In genomic region chr2:38288226-38288625, GRCm38 (mm10) we compare ENCODE assay signal across 20 mouse cellular contexts. TPM values are rescaled to one million over a fixed set of nuclear protein-coding genes. Genes with fewer than 3 reads are reported as not detected.
DNase-seq lines count a peak whose midpoint lies in the region; ATAC-seq and TF ChIP-seq lines count a peak whose summit lies in the region.
"Had no signal": no experiment of that assay in that cellular context is flagged by ENCODE, and none has a peak within 500 bp of the region (broad histone marks: within the 10 kb centered on the region; RNA-seq: fewer than 3 reads in every experiment).

No protein-coding gene starts in this region.

- no peak overlapping the region for H3K9ac ChIP-seq in forebrain, embryonic 12.5 days
- H3K9ac ChIP-seq in forebrain, embryonic 15.5 days (replicated peaks), result no peak overlapping the region
- no peak overlapping the region for H3K9ac ChIP-seq in MEL (ENCODE audit: control insufficient read depth, low read depth, low read length, poor library complexity, severe bottlenecking)
- no peak overlapping the region for H3K9ac ChIP-seq in limb, embryonic 13.5 days
- H3K9ac ChIP-seq in heart, adult 2 months (ENCODE audit: low read depth, low read length), result no peak overlapping the region
- H3K9ac ChIP-seq: hindbrain, embryonic 12.5 days; neural tube, embryonic 12.5 days had no signal

- H3K4me2 ChIP-seq in forebrain, embryonic 12.5 days, result 0 out of 2 replicates have a peak overlapping the region, but pooled peaks have one; percentile 69
- no peak overlapping the region for H3K4me2 ChIP-seq in forebrain, embryonic 15.5 days (replicated peaks)
- H3K4me2 ChIP-seq in limb, embryonic 13.5 days (replicated peaks), result peak overlapping the region; percentile 73; the same call in 1 of the 2 replicates

- H3K27ac ChIP-seq in forebrain, embryonic 12.5 days, result no peak overlapping the region
- no peak overlapping the region for H3K27ac ChIP-seq in forebrain, embryonic 15.5 days (replicated peaks)
- H3K27ac ChIP-seq in MEL (ENCODE audit: control insufficient read depth, low read depth, low read length), result no peak overlapping the region
- H3K27ac ChIP-seq in limb, embryonic 13.5 days, result no peak overlapping the region
- no peak overlapping the region for H3K27ac ChIP-seq in heart, adult 2 months
- H3K27ac ChIP-seq: hindbrain, embryonic 12.5 days; kidney, postnatal 0 days; neural tube, embryonic 12.5 days; stomach, postnatal 0 days had no signal

- ATAC-seq in forebrain, embryonic 12.5 days (ENCODE audit: low FRiP score), result no peak
- no peak for ATAC-seq in forebrain, embryonic 15.5 days (replicated peaks)
- ATAC-seq in limb, embryonic 13.5 days (ENCODE audit: low FRiP score, low read depth), result no peak

- H3K79me2 ChIP-seq in MEL (ENCODE audit: control insufficient read depth, insufficient read depth, low read length, poor library complexity), result peaks cover 12% of the 10 kb centered on the region
- no peaks in the 10 kb centered on the region for H3K79me2 ChIP-seq in heart, adult 2 months (replicated peaks; ENCODE audit: control insufficient read depth, insufficient read depth, low read length)

- TF ChIP-seq RAD21 in MEL (IDR thresholded peaks at IDR 0.05; ENCODE audit: low read depth, low read length), result no peak

- H3K4me1 ChIP-seq in forebrain, embryonic 12.5 days, result peaks cover 22% of the 10 kb centered on the region
- H3K4me1 ChIP-seq in forebrain, embryonic 15.5 days, result peaks cover 16% of the 10 kb centered on the region
- peaks cover 27% of the 10 kb centered on the region for H3K4me1 ChIP-seq in E14TG2a.4 (replicated peaks; ENCODE audit: low read depth, low read length)
- peaks cover 8 to 9% of the 10 kb centered on the region in 2 experiments; a peak in 3 of 4 replicates for H3K4me1 ChIP-seq in MEL (ENCODE audit: control insufficient read depth in 1 of 2, insufficient read depth in 2 of 2, low read length in 2 of 2)
- H3K4me1 ChIP-seq in limb, embryonic 13.5 days, result peaks cover 11% of the 10 kb centered on the region
- peaks cover 3% of the 10 kb centered on the region for H3K4me1 ChIP-seq in heart, adult 2 months (ENCODE audit: control insufficient read depth, insufficient read depth, low read length)

- TF ChIP-seq CTCF in E14TG2a.4 (conservative IDR thresholded peaks at IDR 0.05; ENCODE audit: low read length) (no peak), MEL (IDR thresholded peaks at IDR 0.05 in 2 of 3, conservative IDR thresholded peaks at IDR 0.05 in 1 of 3; ENCODE audit: control insufficient read depth in 1 of 3, insufficient read depth in 1 of 3, low read depth in 2 of 3, low read length in 3 of 3, poor library complexity in 1 of 3, severe bottlenecking in 1 of 3) (no peak)
- TF ChIP-seq CTCF in heart, adult 2 months (IDR thresholded peaks at IDR 0.05), result no peak

- WGBS in forebrain, embryonic 12.5 days, result 68% methylated on average over 2 of the region's 2 CpGs
- WGBS in forebrain, embryonic 15.5 days, result 58% methylated on average over 2 of the region's 2 CpGs
- WGBS in limb, embryonic 13.5 days, result 33% methylated on average over 2 of the region's 2 CpGs
- 75% methylated on average over 2 of the region's 2 CpGs for WGBS in heart, adult 2 months

- peak; percentile 16 for DNase-seq in MEL (ENCODE audit: low read depth, low spot score)
- DNase-seq in thymus, postnatal 25 days, result no peak
- no peak for DNase-seq in heart, adult 2 months
- DNase-seq: adrenal gland, postnatal 25 days; cerebellum, postnatal 10 days; kidney, adult 11 months; lung, embryonic 14.5 days; midbrain, embryonic 14.5 days; right cerebral cortex, postnatal 14 days had no signal

- no peak for TF ChIP-seq EP300 in MEL (IDR thresholded peaks at IDR 0.05; ENCODE audit: low read depth in 1 of 2, low read length in 2 of 2)
- no peak for TF ChIP-seq EP300 in heart, adult 2 months (IDR thresholded peaks at IDR 0.05; ENCODE audit: insufficient read depth, low read depth, low read length)

- H3K4me3 ChIP-seq in forebrain, embryonic 12.5 days (replicated peaks), result no peak overlapping the region
- H3K4me3 ChIP-seq in forebrain, embryonic 15.5 days, result no peak overlapping the region
- H3K4me3 ChIP-seq in E14TG2a.4 (replicated peaks; ENCODE audit: low read length) (0 out of 2 replicates have a peak overlapping the region, but pooled peaks have one; percentile 20), MEL (ENCODE audit: control insufficient read depth in 1 of 2, insufficient read depth in 1 of 2, low read depth in 2 of 2, low read length in 2 of 2) (no peak overlapping the region)
- H3K4me3 ChIP-seq in limb, embryonic 13.5 days, result no peak overlapping the region
- no peak overlapping the region for H3K4me3 ChIP-seq in heart, adult 2 months

- intact Hi-C loops in heart, adult 2 months (cut with DNase I), result no loop called here

- TF ChIP-seq POLR2A in MEL (IDR thresholded peaks at IDR 0.05; ENCODE audit: control insufficient read depth in 1 of 2, insufficient read depth in 1 of 2, low read depth in 1 of 2, low read length in 2 of 2, poor library complexity in 1 of 2), result no peak
- TF ChIP-seq POLR2A in heart, adult 2 months (IDR thresholded peaks at IDR 0.05; ENCODE audit: insufficient read depth, low read depth, low read length), result no peak

- no peaks in the 10 kb centered on the region for H3K9me3 ChIP-seq in forebrain, embryonic 12.5 days
- H3K9me3 ChIP-seq in forebrain, embryonic 15.5 days, result no peaks in the 10 kb centered on the region
- H3K9me3 ChIP-seq in E14TG2a.4 (ENCODE audit: low read length), result no peaks in the 10 kb centered on the region
- H3K9me3 ChIP-seq in MEL (replicated peaks; ENCODE audit: insufficient read depth, low read length), result no peaks in the 10 kb centered on the region
- H3K9me3 ChIP-seq in limb, embryonic 13.5 days, result no peaks in the 10 kb centered on the region
- H3K9me3 ChIP-seq: hindbrain, embryonic 12.5 days; neural tube, embryonic 12.5 days had no signal

- H3K27me3 ChIP-seq in forebrain, embryonic 12.5 days, result peaks cover 3% of the 10 kb centered on the region; the same call in 1 of the 2 replicates
- no peaks in the 10 kb centered on the region for H3K27me3 ChIP-seq in forebrain, embryonic 15.5 days
- H3K27me3 ChIP-seq in E14TG2a.4 (ENCODE audit: insufficient read depth, low read length), result peaks cover 2% of the 10 kb centered on the region; the same call in 1 of the 2 replicates
- H3K27me3 ChIP-seq in MEL (ENCODE audit: control insufficient read depth in 1 of 2, insufficient read depth in 2 of 2, low read length in 2 of 2), result no peaks in the 10 kb centered on the region
- no peaks in the 10 kb centered on the region for H3K27me3 ChIP-seq in limb, embryonic 13.5 days
- no peaks in the 10 kb centered on the region for H3K27me3 ChIP-seq in heart, adult 2 months (ENCODE audit: control insufficient read depth, insufficient read depth, low read length)
- H3K27me3 ChIP-seq: hindbrain, embryonic 12.5 days; neural tube, embryonic 12.5 days had no signal

- H3K36me3 ChIP-seq in forebrain, embryonic 12.5 days (replicated peaks), result no peaks in the 10 kb centered on the region
- no peaks in the 10 kb centered on the region for H3K36me3 ChIP-seq in forebrain, embryonic 15.5 days
- H3K36me3 ChIP-seq in E14TG2a.4 (ENCODE audit: insufficient read depth, low read length) (no peaks in the 10 kb centered on the region), MEL (ENCODE audit: control insufficient read depth in 1 of 2, insufficient read depth in 2 of 2, low read length in 2 of 2) (peaks cover 0 to 11% of the 10 kb centered on the region in 2 experiments; a peak in 2 of 4 replicates)
- no peaks in the 10 kb centered on the region for H3K36me3 ChIP-seq in limb, embryonic 13.5 days
- peaks cover 7% of the 10 kb centered on the region for H3K36me3 ChIP-seq in heart, adult 2 months (ENCODE audit: control insufficient read depth, insufficient read depth, low read length)
- H3K36me3 ChIP-seq: hindbrain, embryonic 12.5 days; neural tube, embryonic 12.5 days had no signal

TF ChIP-seq in MEL, 35 proteins besides CTCF, POLR2A, EP300 and RAD21 (continues in another document):
- no peak for TF ChIP-seq UBTF (IDR thresholded peaks at IDR 0.05; ENCODE audit: borderline replicate concordance, insufficient read depth, low read depth, low read length)
- TF ChIP-seq MYB (IDR thresholded peaks at IDR 0.05; ENCODE audit: low read depth, low read length), result no peak
- no peak for TF ChIP-seq RCOR1 (IDR thresholded peaks at IDR 0.05; ENCODE audit: low read depth, low read length)
- TF ChIP-seq NELFE (IDR thresholded peaks at IDR 0.05; ENCODE audit: low read depth, low read length), result no peak
- TF ChIP-seq KAT2A (conservative IDR thresholded peaks at IDR 0.05; ENCODE audit: low read depth, low read length), result no peak
- no peak for TF ChIP-seq GABPA (IDR thresholded peaks at IDR 0.05; ENCODE audit: low read depth, low read length)
- TF ChIP-seq TCF12 (IDR thresholded peaks at IDR 0.05; ENCODE audit: low read depth, low read length), result no peak
- no peak for TF ChIP-seq GATA1 (IDR thresholded peaks at IDR 0.05; ENCODE audit: low read depth, low read length)
- TF ChIP-seq CHD2 (IDR thresholded peaks at IDR 0.05; ENCODE audit: low read length), result no peak
- TF ChIP-seq NRF1 (IDR thresholded peaks at IDR 0.05; ENCODE audit: insufficient read depth, low read depth, low read length, poor library complexity, severe bottlenecking), result no peak
- no peak for TF ChIP-seq ZMIZ1 (IDR thresholded peaks at IDR 0.05; ENCODE audit: low read depth, low read length)
- TF ChIP-seq USF2 (IDR thresholded peaks at IDR 0.05; ENCODE audit: borderline replicate concordance in 1 of 2, insufficient read depth in 1 of 2, low read depth in 1 of 2, low read length in 2 of 2), result no peak

RNA-seq across cellular contexts. Expression of gene Dennd1a, which starts 1.0 kb away (rescaled TPM):
- polyA plus RNA-seq in forebrain, embryonic 12.5 days (2016; fragmentation: Nextera tagmentation; extraction: Ambion mirVana), result 23.4 and 30.3 TPM in 2 replicates
- 18.1 and 19.2 TPM in 2 replicates for polyA plus RNA-seq in forebrain, embryonic 15.5 days (2015; fragmentation: Nextera tagmentation; extraction: Ambion mirVana)
- 4.8 and 5.0 TPM in 2 replicates for total RNA-seq in MEL (2012; rRNA removed)
- 10 to 100 TPM in 1 of 2 experiments, not detected in 1; 21.8 TPM for polyA plus RNA-seq in MEL (2012; ENCODE audit: insufficient read depth in 1 of 2, insufficient read length in 2 of 2, low read depth in 1 of 2, low replicate concordance in 2 of 2, missing spikeins in 1 of 2)
- 13.3 and 15.8 TPM in 2 replicates for polyA plus RNA-seq in limb, embryonic 13.5 days (2015; fragmentation: Nextera tagmentation; extraction: Ambion mirVana)
- total RNA-seq in heart, adult 2 months (2021), result 10 to 100 TPM; 22.0 to 26.8 TPM
- 17.0 and 17.6 TPM in 2 replicates for polyA plus RNA-seq in heart, adult 2 months (2012; rRNA removed)

RNA-seq across cellular contexts. Expression of gene Lhx2, which starts 50.9 kb away (rescaled TPM):
- 196 and 224 TPM in 2 replicates for polyA plus RNA-seq in forebrain, embryonic 12.5 days (2016; fragmentation: Nextera tagmentation; extraction: Ambion mirVana)
- 91.0 and 111 TPM in 2 replicates for polyA plus RNA-seq in forebrain, embryonic 15.5 days (2015; fragmentation: Nextera tagmentation; extraction: Ambion mirVana)
- 0.12 TPM in 1 of 2 replicates, not detected in the other for total RNA-seq in MEL (2012; rRNA removed)
- polyA plus RNA-seq in MEL (2012; ENCODE audit: insufficient read depth in 1 of 2, insufficient read length in 2 of 2, low read depth in 1 of 2, low replicate concordance in 2 of 2, missing spikeins in 1 of 2), result not detected
- 15.4 and 17.4 TPM in 2 replicates for polyA plus RNA-seq in limb, embryonic 13.5 days (2015; fragmentation: Nextera tagmentation; extraction: Ambion mirVana)
- not detected for total RNA-seq in heart, adult 2 months (2021)
- 0.06 TPM in 1 of 2 replicates, not detected in the other for polyA plus RNA-seq in heart, adult 2 months (2012; rRNA removed)
- total RNA-seq: adrenal gland, postnatal 25 days; granulocyte monocyte progenitor cell, adult 5-6 weeks had no signal
- polyA plus RNA-seq: CD4-positive, CD25-positive, alpha-beta regulatory T cell, adult 4 months; large intestine, adult 2 months; stomach, postnatal 0 days had no signal

Comparison
In these comparisons a context has a peak if more than half of its experiments do, and no peak if none do; other contexts are left out.
1. RNA of gene Lhx2, which starts 50.9 kb away (polyA plus RNA-seq): 196 to 224 TPM in forebrain, embryonic 12.5 days, 91.0 to 111 TPM in forebrain, embryonic 15.5 days and 15.4 to 17.4 TPM in limb, embryonic 13.5 days; 0.06 TPM in heart, adult 2 months and not detected in MEL; every median in the first group is over 10 times any median in the second.